Mouse (Mus musculus): Measurements from ENCODE around the gene Olfr789. TPM values are rescaled to one million over a fixed set of nuclear protein-coding genes. Genes with fewer than 3 reads are reported as not detected.

Olfr789 gene
- not detected for polyA plus RNA-seq (2017; shearing (Covaris generic))

DNA sequence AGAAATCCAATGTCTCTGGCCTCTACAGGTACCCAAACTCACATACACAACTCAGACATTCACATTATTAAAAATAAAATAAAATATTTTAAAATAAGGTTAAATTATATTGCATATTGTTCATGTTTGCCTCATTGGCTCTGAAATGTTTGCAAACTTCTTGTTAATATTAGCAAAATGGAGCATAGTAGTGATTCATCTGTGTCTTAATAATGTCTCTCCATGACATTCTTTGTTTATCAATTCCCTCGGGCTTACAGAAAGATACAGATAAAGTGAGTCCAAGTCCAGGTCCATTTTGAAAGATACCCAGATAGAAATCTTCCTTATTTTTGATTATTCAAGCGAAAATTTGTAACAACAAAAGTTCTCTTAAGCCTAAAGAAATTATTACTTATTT lies at the start of gene Olfr789:
Olfr789 (plus strand) TSS at position 301 of the 400 bp plus-strand sequence.

DNA sequence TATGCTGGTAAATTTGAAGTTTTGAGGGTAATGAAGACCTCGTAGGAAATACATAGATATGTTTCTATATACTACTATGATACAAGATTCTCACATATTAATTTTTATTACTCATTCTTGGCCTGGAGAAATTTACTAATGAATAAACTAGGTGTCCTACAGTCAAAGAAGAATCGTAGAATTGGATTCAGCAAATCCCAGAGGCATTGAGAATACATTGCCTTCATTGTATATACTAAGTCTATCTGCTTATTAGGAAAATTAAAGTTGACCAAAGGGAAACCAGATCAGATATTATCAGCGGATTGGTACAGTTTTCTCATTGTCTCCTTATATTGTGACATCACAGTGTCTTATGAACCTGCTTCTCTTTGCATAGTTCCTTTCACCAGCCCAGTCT lies 23.0 kb upstream of the Olfr789 start, which contains the start of gene Olfr787:
Olfr787 (plus strand) TSS at position 301 of the 400 bp plus-strand sequence.

DNA sequence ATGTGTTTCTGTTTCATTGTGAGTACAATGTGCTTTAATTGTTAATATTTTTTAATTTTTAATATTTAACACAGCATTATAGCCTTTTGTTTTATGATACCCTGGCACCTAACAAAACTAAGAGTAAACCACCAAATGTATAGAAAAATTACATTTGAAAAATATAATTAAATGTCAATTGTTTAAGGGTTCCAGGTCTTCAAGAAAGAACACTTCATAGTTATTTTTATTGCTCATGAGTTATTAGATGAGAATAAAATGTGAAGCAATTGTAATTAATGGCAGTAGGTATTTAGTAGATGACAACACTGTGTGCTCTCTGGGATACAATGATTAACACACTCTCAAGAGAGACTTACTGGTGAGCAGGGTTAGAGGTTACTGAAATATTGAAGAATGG lies 13.9 kb upstream of the Olfr789 start, which contains the start of gene Olfr788:
Olfr788 (plus strand) TSS at position 301 of the 400 bp plus-strand sequence.

DNA sequence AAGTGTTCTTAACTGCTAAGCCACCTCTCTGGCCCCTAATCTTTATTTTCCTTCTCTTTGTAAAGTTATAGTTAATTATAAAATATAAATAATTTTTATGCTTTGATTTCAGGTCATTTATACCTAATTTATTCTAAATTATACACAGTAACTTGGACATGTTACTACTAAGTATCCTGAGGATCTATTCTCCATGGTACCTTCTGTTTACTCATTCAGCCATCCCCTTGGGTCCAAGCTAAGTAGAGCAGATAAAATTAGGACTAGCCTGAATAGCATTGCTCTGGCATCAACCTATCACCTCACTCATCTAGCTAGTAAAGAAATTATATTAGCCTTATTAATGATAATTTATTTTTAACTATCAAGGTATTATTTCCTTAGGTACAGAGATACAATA lies 13.6 kb downstream of the Olfr789 start, which contains the start of gene Olfr790:
Olfr790 (plus strand) TSS at position 301 of the 400 bp plus-strand sequence.

DNA sequence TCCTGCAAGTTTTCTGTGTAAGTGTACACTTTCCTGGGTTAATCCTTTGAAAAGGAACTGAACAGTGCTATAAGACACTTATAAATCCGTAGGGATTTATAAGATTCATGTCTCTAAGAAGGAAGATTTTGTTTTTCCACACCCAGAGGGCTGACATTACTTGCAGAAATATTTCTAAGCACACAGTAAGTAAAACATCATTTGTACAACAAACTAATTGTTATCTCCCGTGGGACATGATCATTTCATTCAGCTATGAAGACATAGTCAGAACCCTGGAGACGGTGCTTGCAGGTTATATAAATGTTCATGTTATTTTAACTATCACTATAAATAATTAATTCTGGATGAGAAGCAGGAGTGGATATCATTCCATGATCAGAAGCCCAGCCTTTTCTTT lies 36.9 kb downstream of the Olfr789 start, which contains the start of gene Olfr791:
Olfr791 (plus strand) TSS at position 301 of the 400 bp plus-strand sequence.

DNA sequence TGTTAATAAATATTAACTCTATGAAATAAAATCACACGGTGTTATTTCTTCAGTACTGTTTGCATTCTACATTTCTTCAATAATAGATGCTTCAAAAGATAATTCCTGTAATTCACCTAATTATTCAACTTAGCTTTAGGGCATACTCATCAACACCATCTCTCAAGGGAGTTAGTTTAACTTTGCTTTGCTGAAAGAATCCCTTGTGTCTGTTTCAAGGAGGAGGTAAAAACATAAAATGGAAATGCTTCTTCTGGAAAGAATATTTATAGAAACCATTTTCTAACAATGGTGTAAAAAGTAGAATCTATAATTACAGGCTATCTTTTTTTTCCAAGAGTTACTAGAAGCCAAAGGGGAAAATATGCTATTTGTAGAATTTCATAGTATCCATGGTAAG lies 54.3 kb downstream of the Olfr789 start, which contains the start of gene Olfr792:
Olfr792 (plus strand) TSS at position 301 of the 400 bp plus-strand sequence.

Other genes starting within 250 kb of the Olfr789 start
- gene Olfr774, start 248.5 kb upstream of the Olfr789 start, polyA plus RNA-seq (2017; shearing (Covaris generic)) = not detected
- not detected for gene Olfr775, start 236.3 kb upstream of the Olfr789 start, polyA plus RNA-seq (2017; shearing (Covaris generic))
- gene Olfr776, start 225.6 kb upstream of the Olfr789 start, polyA plus RNA-seq (2017; shearing (Covaris generic)) = not detected
- not detected for gene Olfr777, start 213.3 kb upstream of the Olfr789 start, polyA plus RNA-seq (2017; shearing (Covaris generic))
- gene Olfr780, start 166.6 kb upstream of the Olfr789 start, polyA plus RNA-seq (2017; shearing (Covaris generic)) = not detected
- gene Olfr781, start 155.9 kb upstream of the Olfr789 start, polyA plus RNA-seq (2017; shearing (Covaris generic)) = not detected
- gene Olfr782, start 135.9 kb upstream of the Olfr789 start, polyA plus RNA-seq (2017; shearing (Covaris generic)) = not detected
- not detected for gene Olfr784, start 100.7 kb upstream of the Olfr789 start, polyA plus RNA-seq (2017; shearing (Covaris generic))
- not detected for gene Olfr785, start 79.3 kb upstream of the Olfr789 start, polyA plus RNA-seq (2017; shearing (Covaris generic))
- not detected for gene Olfr786, start 57.4 kb upstream of the Olfr789 start, polyA plus RNA-seq (2017; shearing (Covaris generic))
- 0.07 TPM for gene Olfr787, start 22.9 kb upstream of the Olfr789 start, polyA plus RNA-seq (2017; shearing (Covaris generic))
- not detected for gene Olfr788, start 13.8 kb upstream of the Olfr789 start, polyA plus RNA-seq (2017; shearing (Covaris generic))
- not detected for gene Olfr790, start 13.7 kb downstream of the Olfr789 start, polyA plus RNA-seq (2017; shearing (Covaris generic))
- not detected for gene Olfr791, start 37.0 kb downstream of the Olfr789 start, polyA plus RNA-seq (2017; shearing (Covaris generic))
- not detected for gene Olfr792, start 54.4 kb downstream of the Olfr789 start, polyA plus RNA-seq (2017; shearing (Covaris generic))
- gene Olfr794, start 82.9 kb downstream of the Olfr789 start, polyA plus RNA-seq (2017; shearing (Covaris generic)) = not detected
- not detected for gene Olfr796, start 127.8 kb downstream of the Olfr789 start, polyA plus RNA-seq (2017; shearing (Covaris generic))
- not detected for gene Olfr798, start 143.2 kb downstream of the Olfr789 start, polyA plus RNA-seq (2017; shearing (Covaris generic))
- gene Olfr799, start 152.7 kb downstream of the Olfr789 start, polyA plus RNA-seq (2017; shearing (Covaris generic)) = not detected
- not detected for gene Olfr800, start 172.9 kb downstream of the Olfr789 start, polyA plus RNA-seq (2017; shearing (Covaris generic))
- not detected for gene Olfr801, start 189.1 kb downstream of the Olfr789 start, polyA plus RNA-seq (2017; shearing (Covaris generic))
- not detected for gene Olfr802, start 203.4 kb downstream of the Olfr789 start, polyA plus RNA-seq (2017; shearing (Covaris generic))
- not detected for gene Olfr803, start 209.5 kb downstream of the Olfr789 start, polyA plus RNA-seq (2017; shearing (Covaris generic))
- not detected for gene Olfr804, start 218.5 kb downstream of the Olfr789 start, polyA plus RNA-seq (2017; shearing (Covaris generic))
- not detected for gene Olfr805, start 244.6 kb downstream of the Olfr789 start, polyA plus RNA-seq (2017; shearing (Covaris generic))